Mouse (Mus musculus): ENCODE results near the gene Saysd1. TPM values are rescaled to one million over a fixed set of nuclear protein-coding genes. Genes with fewer than 3 reads are reported as not detected.

The Saysd1 gene
- total RNA-seq (2012; rRNA removed): 7.2 and 11.7 TPM in 2 replicates

- TF ChIP-seq HCFC1 (IDR thresholded peaks at IDR 0.05; ENCODE audit: borderline replicate concordance, insufficient read depth, low read length) (no peak), ZNF384 (IDR thresholded peaks at IDR 0.05; ENCODE audit: low read depth, low read length) (peak; percentile 90)
- no peak for DNase-seq (ENCODE audit: low read depth, low spot score)
- Histone ChIP-seq H3K9ac (ENCODE audit: insufficient read depth, low read depth, low read length, poor library complexity, severe bottlenecking) (no peak within 1 kb of the TSS), H3K9me3 (ENCODE audit: control insufficient read depth, insufficient read depth, low read depth, low read length) (no peaks in the 10 kb centered on the region), H3K36me3 (ENCODE audit: control insufficient read depth, insufficient read depth, low read length, poor library complexity, severe bottlenecking) (peaks cover 42% of the 10 kb centered on the region), H3K4me1 (ENCODE audit: control insufficient read depth in 2 of 2, insufficient read depth in 2 of 2, low read length in 2 of 2, poor library complexity in 1 of 2) (peaks cover 0 to 25% of the 10 kb centered on the region in 2 experiments; a peak in 2 of 4 replicates), H3K4me3 (ENCODE audit: insufficient read depth in 1 of 2, low read depth in 1 of 2, low read length in 2 of 2, poor library complexity in 1 of 2, severe bottlenecking in 1 of 2) (no peak within 1 kb of the TSS), H3K27ac (ENCODE audit: insufficient read depth, low read depth, low read length, poor library complexity, severe bottlenecking) (no peak within 1 kb of the TSS)
- in situ Hi-C loops (cut with MboI; ENCODE audit: low sequenced_read_pairs in 2 of 2, unreplicated experiment in 2 of 2): no loop called here
Observed at GRCm38 (mm10) chr14:20138484-20139355, at the start of gene Saysd1. Gene Saysd1 (minus strand): TSS chr14:20138534.

GRCm38 (mm10) chr14:20185426-20185825 lies 47.1 kb upstream of the Saysd1 start:
- no peak overlapping the region for H3K27ac ChIP-seq (ENCODE audit: insufficient read depth, low read depth, low read length, poor library complexity, severe bottlenecking)
- H3K4me3 ChIP-seq (ENCODE audit: insufficient read depth in 1 of 2, low read depth in 1 of 2, low read length in 2 of 2, poor library complexity in 1 of 2, severe bottlenecking in 1 of 2): no peak overlapping the region
- peaks cover 5 to 13% of the 10 kb centered on the region in 2 experiments; a peak in 2 of 4 replicates for H3K4me1 ChIP-seq (ENCODE audit: control insufficient read depth in 2 of 2, insufficient read depth in 2 of 2, low read length in 2 of 2, poor library complexity in 1 of 2)
- H3K36me3 ChIP-seq (ENCODE audit: control insufficient read depth, insufficient read depth, low read length, poor library complexity, severe bottlenecking): no peaks in the 10 kb centered on the region
- H3K9ac ChIP-seq (ENCODE audit: insufficient read depth, low read depth, low read length, poor library complexity, severe bottlenecking): no peak overlapping the region
- no peak for DNase-seq (ENCODE audit: low read depth, low spot score)
- H3K9me3 ChIP-seq (ENCODE audit: control insufficient read depth, insufficient read depth, low read depth, low read length): no peaks in the 10 kb centered on the region
- TF ChIP-seq ZC3H11A (IDR thresholded peaks at IDR 0.05; ENCODE audit: borderline replicate concordance, low read depth, low read length) (no peak), CHD2 (IDR thresholded peaks at IDR 0.05; ENCODE audit: low read depth, low read length) (no peak), HCFC1 (IDR thresholded peaks at IDR 0.05; ENCODE audit: borderline replicate concordance, insufficient read depth, low read length) (no peak)
- in situ Hi-C loops (cut with MboI; ENCODE audit: low sequenced_read_pairs in 2 of 2, unreplicated experiment in 2 of 2): loop anchor here in 1 of 2 experiments (10.0 kb wide), 1 partner anchor 61 kb away; no protein-coding TSS in a partner anchor

- in situ Hi-C loops (cut with MboI; ENCODE audit: low sequenced_read_pairs in 2 of 2, unreplicated experiment in 2 of 2): loop anchor here in 1 of 2 experiments (10.0 kb wide), 1 partner anchor 59 kb away; no protein-coding TSS in a partner anchor
- H3K4me1 ChIP-seq (ENCODE audit: control insufficient read depth in 2 of 2, insufficient read depth in 2 of 2, low read length in 2 of 2, poor library complexity in 1 of 2): peaks cover 5 to 13% of the 10 kb centered on the region in 2 experiments; a peak in 2 of 4 replicates
- H3K27ac ChIP-seq (ENCODE audit: insufficient read depth, low read depth, low read length, poor library complexity, severe bottlenecking): no peak overlapping the region
- TF ChIP-seq ZNF384 (IDR thresholded peaks at IDR 0.05; ENCODE audit: low read depth, low read length): no peak
- TF ChIP-seq HCFC1 (IDR thresholded peaks at IDR 0.05; ENCODE audit: borderline replicate concordance, insufficient read depth, low read length): no peak
- TF ChIP-seq MAFK (IDR thresholded peaks at IDR 0.05; ENCODE audit: insufficient read depth, low read depth, low read length): no peak
- no peak for TF ChIP-seq CHD2 (IDR thresholded peaks at IDR 0.05; ENCODE audit: low read depth, low read length)
- no peak for TF ChIP-seq ZC3H11A (IDR thresholded peaks at IDR 0.05; ENCODE audit: borderline replicate concordance, low read depth, low read length)
- no peaks in the 10 kb centered on the region for H3K9me3 ChIP-seq (ENCODE audit: control insufficient read depth, insufficient read depth, low read depth, low read length)
- DNase-seq (ENCODE audit: low read depth, low spot score): no peak
- no peak overlapping the region for H3K4me3 ChIP-seq (ENCODE audit: insufficient read depth in 1 of 2, low read depth in 1 of 2, low read length in 2 of 2, poor library complexity in 1 of 2, severe bottlenecking in 1 of 2)
- no peak overlapping the region for H3K9ac ChIP-seq (ENCODE audit: insufficient read depth, low read depth, low read length, poor library complexity, severe bottlenecking)
- no peaks in the 10 kb centered on the region for H3K36me3 ChIP-seq (ENCODE audit: control insufficient read depth, insufficient read depth, low read length, poor library complexity, severe bottlenecking)
Observed at GRCm38 (mm10) chr14:20183701-20184100, 45.4 kb upstream of the Saysd1 start.

- H3K4me3 ChIP-seq (ENCODE audit: insufficient read depth in 1 of 2, low read depth in 1 of 2, low read length in 2 of 2, poor library complexity in 1 of 2, severe bottlenecking in 1 of 2): no peak overlapping the region
- TF ChIP-seq HCFC1 (IDR thresholded peaks at IDR 0.05; ENCODE audit: borderline replicate concordance, insufficient read depth, low read length): no peak
- no peak for TF ChIP-seq CHD2 (IDR thresholded peaks at IDR 0.05; ENCODE audit: low read depth, low read length)
- no peak for TF ChIP-seq ZC3H11A (IDR thresholded peaks at IDR 0.05; ENCODE audit: borderline replicate concordance, low read depth, low read length)
- TF ChIP-seq MAFK (IDR thresholded peaks at IDR 0.05; ENCODE audit: insufficient read depth, low read depth, low read length): no peak
- TF ChIP-seq ZNF384 (IDR thresholded peaks at IDR 0.05; ENCODE audit: low read depth, low read length): no peak
- H3K4me1 ChIP-seq (ENCODE audit: control insufficient read depth in 2 of 2, insufficient read depth in 2 of 2, low read length in 2 of 2, poor library complexity in 1 of 2): peaks cover 8 to 13% of the 10 kb centered on the region in 2 experiments; a peak in 2 of 4 replicates
- H3K9me3 ChIP-seq (ENCODE audit: control insufficient read depth, insufficient read depth, low read depth, low read length): no peaks in the 10 kb centered on the region
- DNase-seq (ENCODE audit: low read depth, low spot score): no peak
- no peak overlapping the region for H3K27ac ChIP-seq (ENCODE audit: insufficient read depth, low read depth, low read length, poor library complexity, severe bottlenecking)
- in situ Hi-C loops (cut with MboI; ENCODE audit: low sequenced_read_pairs in 2 of 2, unreplicated experiment in 2 of 2): loop anchor here in 1 of 2 experiments (10.0 kb wide), 1 partner anchor 58 kb away; no protein-coding TSS in a partner anchor
- no peak overlapping the region for H3K9ac ChIP-seq (ENCODE audit: insufficient read depth, low read depth, low read length, poor library complexity, severe bottlenecking)
- H3K36me3 ChIP-seq (ENCODE audit: control insufficient read depth, insufficient read depth, low read length, poor library complexity, severe bottlenecking): no peaks in the 10 kb centered on the region
Observed at GRCm38 (mm10) chr14:20182596-20182995, 44.3 kb upstream of the Saysd1 start.

Data from ES-E14 (cell line).